Mouse (Mus musculus) megakaryocyte progenitor cell, adult 5-6 weeks (primary cell): Measurements from ENCODE around the gene Gdpgp1. TPM values are rescaled to one million over a fixed set of nuclear protein-coding genes. Genes with fewer than 3 reads are reported as not detected.
A peak's percentile ranks its signal among the peaks of the same experiment; 100 is the strongest.

Source experiments
- ATAC-seq: replicated peaks from 2 replicates; pipeline ENCODE4 v1.8.0; 2016; ENCODE audit warnings: mild to moderate bottlenecking, moderate TSS enrichment, inconsistent platforms; ENCODE audit not compliant: poor library complexity
- total RNA-seq, 2 experiments: library from RNA; stranded (forward) in 1 of 2; stranded (reverse) in 1 of 2; fragments of 157-497, 149-512 nt in 1 of 2; fragments of 200-1000 nt in 1 of 2; gene quantifications; 2 replicates each; pipeline versions ENCODE4 v1.2.3 to v1.2.4; 2015 to 2017

Gene Gdpgp1
- total RNA-seq (2015) (7.1 TPM in 2 replicates), total RNA-seq (2017) (2.0 and 2.4 TPM in 2 replicates)

GRCm38 (mm10) chr7:80232489-80233029 is at the start of gene Gdpgp1, which contains the start of gene Cib1:
Gdpgp1 (plus strand) TSS chr7:80232865.
Cib1 (minus strand) TSS chr7:80232813.
- ATAC-seq: peak; percentile 92

DNA sequence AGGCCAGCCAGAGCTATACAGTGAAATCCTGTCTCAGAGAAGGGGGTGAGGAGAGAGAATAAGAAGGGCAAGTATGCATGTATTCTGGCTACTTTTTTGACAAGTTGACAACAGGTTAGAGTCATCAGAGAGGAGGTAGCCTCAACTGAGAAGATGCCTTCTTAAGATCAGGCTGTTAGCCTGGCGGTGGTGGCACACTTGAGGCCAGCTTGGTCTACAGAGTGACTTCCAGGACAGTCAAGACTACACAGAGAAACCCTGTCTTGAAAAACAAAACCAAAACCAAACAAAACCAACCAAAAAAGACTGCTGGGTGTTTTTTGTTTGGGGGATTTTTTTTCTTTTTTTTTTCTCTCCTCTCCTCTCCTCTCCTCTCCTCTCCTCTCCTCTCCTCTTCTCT is 49.2 kb upstream of the Gdpgp1 start:
- no peak for ATAC-seq

GRCm38 (mm10) chr7:80183969-80184368 is 48.7 kb upstream of the Gdpgp1 start:
- no peak for ATAC-seq

DNA sequence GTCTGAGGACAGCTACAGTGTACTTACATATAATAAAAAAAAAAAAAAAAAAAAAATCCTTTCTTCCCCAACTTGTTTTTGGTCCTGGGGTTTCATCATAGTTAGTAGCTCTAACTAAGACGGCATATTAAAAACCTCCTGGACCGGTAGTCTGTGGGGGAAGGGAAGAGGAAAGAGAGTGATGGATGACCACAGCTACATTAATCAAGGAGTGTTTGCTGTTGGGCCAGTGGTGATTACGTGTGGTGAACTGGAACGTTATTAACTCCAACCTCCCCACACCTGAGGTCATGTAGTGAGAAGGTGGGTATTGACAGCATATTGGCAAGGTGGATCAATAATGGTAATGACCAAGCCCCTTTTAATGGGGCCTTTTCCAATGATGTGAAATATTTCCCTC is 48.1 kb upstream of the Gdpgp1 start:
- ATAC-seq: no peak

DNA sequence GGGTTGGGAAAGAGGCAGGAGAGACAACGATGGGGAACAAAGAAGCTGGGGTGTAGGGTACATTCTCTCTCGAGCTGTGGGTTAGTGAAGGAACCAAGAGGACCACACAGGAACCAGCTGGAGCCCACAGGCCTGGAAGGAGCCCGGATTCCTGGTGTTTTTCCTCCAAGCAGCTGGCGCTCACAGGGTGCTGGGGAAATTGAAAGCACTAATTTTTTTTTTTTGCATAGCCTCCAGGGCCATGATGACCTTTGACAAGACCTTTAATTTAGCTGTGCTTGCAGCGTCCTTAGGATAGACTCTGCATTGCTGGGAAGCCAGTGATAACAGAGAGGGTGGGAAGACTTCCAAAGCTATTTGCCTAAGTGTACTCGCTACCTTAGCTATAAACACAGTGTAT is 47.7 kb upstream of the Gdpgp1 start:
- no peak for ATAC-seq

DNA sequence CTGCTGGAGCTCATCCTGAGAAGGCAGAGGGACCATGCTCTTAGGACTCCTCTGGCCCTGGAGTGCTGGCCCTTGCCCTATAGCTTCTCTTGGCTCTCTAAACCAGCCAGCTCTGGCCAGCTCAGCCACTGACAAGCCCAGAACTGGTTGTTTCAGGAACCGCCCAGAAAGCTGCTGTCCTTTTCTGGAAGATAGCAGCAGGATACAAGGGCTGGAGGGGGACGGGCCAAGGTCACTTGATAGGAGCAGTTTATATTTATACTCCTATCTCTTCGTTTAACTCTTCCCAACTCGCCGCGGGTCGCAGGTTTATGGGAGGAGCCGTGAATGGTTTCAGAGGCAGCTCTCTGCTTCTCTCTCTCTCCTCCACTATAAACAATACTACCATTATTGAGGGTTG is 46.6 kb upstream of the Gdpgp1 start:
- peak; percentile 32; the same call in 1 of the 2 replicates for ATAC-seq

DNA sequence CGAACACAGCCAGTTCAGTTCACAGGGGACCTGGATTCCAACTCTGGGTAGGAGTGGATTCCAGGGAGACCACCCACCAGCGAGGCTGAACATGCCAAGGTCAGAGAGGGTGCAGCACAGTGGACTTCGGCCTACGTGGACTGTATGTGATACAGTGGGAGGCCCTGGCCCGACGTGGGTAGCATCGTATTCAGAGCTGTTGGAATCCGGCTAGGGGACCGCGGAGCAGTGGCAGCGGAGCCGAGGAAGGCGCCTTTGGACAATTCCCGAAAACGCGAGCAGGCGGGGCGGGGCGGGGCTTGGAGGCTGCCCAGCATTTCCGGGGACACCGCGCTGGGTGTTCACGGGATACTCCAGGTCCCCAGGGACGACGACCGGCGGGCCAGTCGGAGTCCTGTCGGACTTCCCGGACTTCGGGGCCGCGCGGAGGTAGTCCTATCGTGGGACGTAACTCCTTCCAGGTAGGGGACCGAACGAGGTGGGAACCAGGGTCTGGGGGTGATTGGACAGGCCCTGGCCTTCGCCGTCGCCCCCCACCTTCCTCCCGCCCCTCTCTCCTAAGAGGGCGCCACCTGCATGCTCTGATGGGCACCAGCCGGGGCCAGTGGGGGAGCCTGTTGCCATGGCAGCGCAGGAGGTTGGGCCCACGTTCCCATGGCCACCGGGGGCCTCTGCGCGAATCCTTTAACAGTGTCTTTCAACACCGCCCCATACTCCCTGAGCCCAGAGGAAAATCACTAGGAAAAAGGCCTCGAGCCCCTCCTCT is 46.0 kb upstream of the Gdpgp1 start, which contains the start of gene Sema4b:
Sema4b (plus strand) TSS at position 311 of the 766 bp plus-strand sequence.
- peak; percentile 33; the same call in 1 of the 2 replicates for ATAC-seq

DNA sequence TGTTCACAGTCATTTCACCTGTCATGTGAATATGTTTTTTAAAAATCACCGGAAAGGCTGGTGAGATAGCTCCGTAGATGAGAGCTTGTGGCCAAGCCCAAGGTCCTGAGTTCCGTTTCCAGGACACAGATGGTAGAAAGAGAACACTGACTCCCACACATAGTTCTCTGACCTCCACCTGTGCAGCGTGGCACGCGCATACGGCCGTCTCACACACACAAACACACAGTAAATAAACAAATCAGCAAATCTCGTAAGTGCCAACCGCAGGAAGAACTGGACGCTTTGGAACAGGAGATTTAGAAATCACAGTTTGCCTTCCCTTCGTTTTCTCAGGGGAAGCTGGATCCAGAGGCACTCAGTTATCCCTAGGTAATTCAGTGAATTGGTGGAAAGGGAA is 45.2 kb upstream of the Gdpgp1 start:
- no peak for ATAC-seq

DNA sequence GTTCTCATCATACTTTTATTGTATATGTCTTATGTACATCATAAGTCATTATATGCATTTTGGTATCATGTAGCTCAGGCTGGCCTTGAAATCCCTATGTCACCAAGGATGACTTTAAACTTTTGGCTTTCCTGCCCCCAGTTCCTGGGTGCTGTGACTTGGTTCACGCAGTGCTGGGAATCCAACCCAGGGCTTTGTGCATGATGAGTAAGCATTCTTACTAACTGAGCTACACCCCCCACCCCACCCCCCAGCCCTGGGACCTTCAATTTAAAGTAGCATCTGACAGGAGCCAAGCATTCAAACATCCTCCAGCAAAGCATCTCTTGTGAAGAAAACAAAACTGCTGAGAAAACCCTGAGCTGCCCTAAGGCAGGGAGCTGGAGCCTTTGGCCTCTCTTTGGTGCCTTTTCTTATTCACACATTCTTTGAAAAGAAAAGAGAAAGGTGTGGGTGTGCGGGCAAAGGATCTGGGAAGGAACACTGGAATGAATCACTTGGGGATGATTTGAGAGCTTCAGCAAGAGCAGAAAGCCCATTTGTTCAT is 44.0 kb upstream of the Gdpgp1 start:
- no peak for ATAC-seq

DNA sequence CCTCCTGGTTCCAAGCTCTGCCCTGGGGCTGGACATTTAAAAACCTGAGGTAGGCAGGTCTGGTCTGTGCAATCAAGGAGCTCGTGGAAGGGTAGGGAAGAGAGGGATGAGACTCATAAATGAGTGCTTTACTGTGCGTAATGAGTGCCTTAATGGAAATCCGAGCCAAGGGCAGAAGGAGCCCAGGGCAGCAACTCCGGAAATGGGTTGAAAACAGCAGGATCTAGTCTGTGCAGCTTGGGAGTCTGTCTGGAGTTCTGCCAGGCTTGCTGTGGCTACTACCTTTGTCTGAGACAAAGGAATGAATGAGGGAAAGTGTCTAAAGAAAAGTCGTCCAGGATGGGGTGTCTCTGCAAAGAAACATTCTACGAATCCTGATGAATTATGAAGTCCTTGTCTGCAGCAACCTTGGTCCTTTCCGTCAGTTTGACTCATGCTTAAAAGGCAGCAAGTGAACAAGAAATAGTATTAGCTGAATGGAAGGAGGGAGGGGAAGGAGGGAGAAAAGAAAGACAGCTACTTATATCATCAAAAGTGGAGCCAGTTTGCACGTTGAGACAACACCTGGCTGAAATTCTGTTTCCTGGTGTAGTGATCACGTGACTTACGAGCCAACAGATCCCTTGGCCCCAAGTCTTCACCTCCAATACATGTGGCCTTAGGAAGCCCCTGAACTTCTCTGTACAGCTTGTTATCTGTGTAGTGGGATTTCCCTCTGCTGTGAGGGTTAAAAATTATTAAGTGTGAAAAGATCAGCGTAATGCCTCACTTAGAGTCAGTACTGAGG is 43.3 kb upstream of the Gdpgp1 start:
- no peak for ATAC-seq

DNA sequence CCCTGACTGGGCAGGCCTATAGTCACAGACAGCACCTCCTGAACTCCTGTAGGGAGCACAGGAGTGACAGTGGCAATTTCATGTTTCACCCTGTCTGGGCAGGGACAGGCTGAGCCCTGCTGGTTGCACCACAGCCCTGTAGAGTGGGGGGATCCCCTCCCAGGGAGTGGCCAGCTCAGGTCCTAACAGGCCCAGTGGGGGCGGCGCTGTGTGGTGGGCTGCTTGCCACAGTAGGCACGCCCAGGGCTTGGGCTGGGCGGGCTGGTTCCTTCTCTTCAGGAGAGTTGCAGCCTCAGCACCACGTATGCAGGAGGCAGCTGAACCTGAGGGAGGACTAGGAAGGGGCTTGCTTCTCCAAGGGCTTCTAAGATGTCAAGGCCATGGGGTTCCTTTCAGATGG is 41.2 kb upstream of the Gdpgp1 start:
- peak; percentile 75 for ATAC-seq

GRCm38 (mm10) chr7:80192226-80193061 is 40.2 kb upstream of the Gdpgp1 start:
- ATAC-seq: peak; percentile 78

- no peak for ATAC-seq
These were observed 38.5 kb upstream of the Gdpgp1 start for GRCm38 (mm10) chr7:80193941-80194739.

GRCm38 (mm10) chr7:80195146-80195545 is 37.5 kb upstream of the Gdpgp1 start:
- no peak for ATAC-seq

GRCm38 (mm10) chr7:80195576-80196263 is 36.9 kb upstream of the Gdpgp1 start:
- no peak for ATAC-seq

- 0 out of 2 replicates have a peak, but pooled peaks have one; percentile 23 for ATAC-seq
These were observed 35.3 kb upstream of the Gdpgp1 start for GRCm38 (mm10) chr7:80197371-80197770.

GRCm38 (mm10) chr7:80197941-80198778 is 34.5 kb upstream of the Gdpgp1 start:
- ATAC-seq: peak; percentile 67

DNA sequence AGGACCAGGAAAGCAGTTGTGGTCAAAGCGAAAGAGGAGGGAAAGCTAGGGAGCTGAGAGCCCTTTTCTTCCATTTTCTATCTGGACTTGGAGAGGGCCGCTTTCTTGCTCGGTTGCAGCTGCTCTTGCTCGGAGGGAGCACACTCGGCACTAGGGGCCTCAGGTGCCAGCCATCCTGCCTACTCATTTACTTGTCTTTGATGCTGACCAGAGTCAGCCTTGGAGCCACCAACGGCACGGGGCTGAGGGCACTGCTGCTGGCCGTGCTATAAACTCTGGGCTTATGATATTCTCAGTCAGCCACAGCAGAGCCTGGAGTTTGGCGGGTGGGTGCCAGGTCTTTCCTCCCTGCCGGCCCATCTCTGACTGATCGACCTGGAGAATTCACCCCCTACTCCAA is 33.8 kb upstream of the Gdpgp1 start:
- 0 out of 2 replicates have a peak, but pooled peaks have one; percentile 7 for ATAC-seq
